Mouse (Mus musculus) spleen, postnatal 10 days (tissue): Measurements from ENCODE around the gene AA792892.
"Not testable (repeated sequence)": the region's sequence is repeated elsewhere in the genome, so short reads cannot be mapped to it uniquely, and the experiment has no call there.

ENCODE experiments used
- DNase-seq, 2 experiments: peaks; one replicate each; pipeline ENCODE4 v3.0.0; 2021 to 2022; ENCODE audit warnings: low spot score in 2 of 2

The AA792892 gene

DNA sequence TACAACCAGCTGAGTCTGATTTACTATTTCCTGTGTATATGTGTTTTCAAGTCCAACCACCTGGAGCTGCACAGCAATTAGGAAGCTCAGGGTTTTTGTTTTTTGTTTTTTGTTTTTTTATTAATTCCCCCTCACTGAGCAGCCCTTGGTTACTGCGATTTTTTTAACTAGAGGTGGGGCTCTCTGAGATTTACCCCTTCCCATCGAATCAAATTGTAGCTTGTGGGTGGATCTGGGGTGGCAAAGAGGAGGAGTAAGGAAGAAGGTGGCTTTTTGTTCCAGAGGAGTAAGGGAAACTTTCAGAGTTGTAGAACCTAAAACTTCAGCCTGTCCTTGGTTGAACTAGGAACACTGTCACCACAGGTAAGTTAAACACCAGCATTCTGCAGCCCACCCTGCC is at the start of gene AA792892:
AA792892 (plus strand) TSS at position 301 of the 400 bp plus-strand sequence.
- not testable (repeated sequence) for DNase-seq

DNA sequence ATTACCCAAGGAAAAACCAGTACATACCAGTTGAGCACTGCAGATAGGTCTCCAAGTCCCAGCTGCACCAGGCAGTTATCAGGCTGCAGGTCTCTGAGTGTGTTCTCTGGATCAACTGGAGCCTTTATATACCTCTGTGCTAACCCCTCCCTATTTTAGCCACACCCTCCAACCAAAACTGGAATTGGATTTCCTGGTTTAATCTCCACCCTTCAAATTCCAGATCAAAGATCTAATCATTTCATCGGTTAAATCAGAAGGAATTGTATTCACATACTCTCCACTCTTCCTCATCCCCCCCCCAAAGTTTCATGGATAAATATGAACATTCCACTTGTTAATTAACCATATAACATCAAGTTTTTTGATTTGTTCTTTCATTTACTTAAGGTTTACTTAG is 32.9 kb upstream of the AA792892 start, which contains the start of gene A430089I19Rik:
A430089I19Rik (minus strand) TSS at position 101 of the 400 bp plus-strand sequence.
- DNase-seq = not testable (repeated sequence)

DNA sequence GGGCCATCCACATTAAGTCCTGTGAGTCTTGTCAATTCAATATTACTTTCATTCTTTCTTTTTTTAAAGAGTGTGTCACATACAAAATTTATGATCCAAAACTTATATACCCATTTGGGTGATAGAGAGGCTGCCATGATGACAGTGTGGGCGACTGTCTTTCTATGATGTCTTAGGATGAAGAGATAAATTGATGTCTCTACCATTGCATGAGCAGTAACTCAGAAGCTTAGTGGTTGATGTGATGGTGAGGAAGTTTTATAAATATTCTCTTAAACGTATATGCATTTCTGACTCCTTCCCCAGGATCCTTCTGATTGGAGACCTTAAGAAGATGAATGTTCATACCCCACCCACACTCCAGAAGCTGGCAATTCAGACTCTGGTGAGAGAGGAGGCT is 25.4 kb upstream of the AA792892 start, which contains the start of gene Gm6502:
Gm6502 (plus strand) TSS at position 301 of the 400 bp plus-strand sequence.
- DNase-seq = not testable (repeated sequence)
